Mouse (Mus musculus) testis, adult 2 months (tissue): ENCODE measurements around the gene Abcb7.

Experiments used
- CTCF ChIP-seq: fragments of 200-500 bp; IDR thresholded peaks from 2 replicates; pipeline ENCODE4 v1.5.1; 2012; ENCODE audit warnings: low read depth, mild to moderate bottlenecking, inconsistent platforms, low read length, moderate library complexity; ENCODE audit not compliant: control insufficient read depth, insufficient read depth, insufficient replicate concordance
- POLR2A ChIP-seq: fragments of 200-500 bp; IDR thresholded peaks from 2 replicates; pipeline ENCODE4 v1.6.1; 2012; ENCODE audit warnings: low read depth, mild to moderate bottlenecking, inconsistent platforms, low read length, moderate library complexity; ENCODE audit not compliant: control insufficient read depth

GRCm38 (mm10) chrX:104433456-104433855 lies 19.8 kb upstream of the Abcb7 start:
- TF ChIP-seq POLR2A, result no peak
- no peak for TF ChIP-seq CTCF
